In the genomic region with DNA sequence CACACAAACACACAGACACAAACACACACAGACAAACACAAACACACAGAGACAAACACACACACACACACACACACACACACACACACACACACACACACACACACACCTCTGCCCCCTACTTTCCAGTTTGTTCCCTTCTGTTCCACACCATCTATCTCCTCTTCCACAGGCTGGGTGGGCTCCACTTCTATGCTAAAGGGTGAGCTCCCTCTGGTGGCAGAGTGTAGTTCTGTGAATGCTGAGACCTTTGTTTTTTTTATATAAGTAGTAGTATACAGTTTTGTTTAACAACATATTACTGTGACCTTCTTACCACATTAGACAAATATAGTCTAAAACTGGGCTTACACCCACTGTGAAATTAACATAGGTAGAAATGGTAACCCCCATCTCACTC, we compare ENCODE assay signal across 8 mouse cellular contexts.
A peak's percentile ranks its signal among the peaks of the same experiment; 100 is the strongest.
DNase-seq lines count a peak whose midpoint lies in the region; ATAC-seq and TF ChIP-seq lines count a peak whose summit lies in the region.

No protein-coding gene starts in this region.

- TF ChIP-seq EP300 in CH12.LX (IDR thresholded peaks at IDR 0.05; ENCODE audit: low read length) = no peak

- no peak overlapping the region for H3K9ac ChIP-seq in intestine, postnatal 0 days (ENCODE audit: low read depth, low read length)
- no peak overlapping the region for H3K9ac ChIP-seq in intestine, embryonic 15.5 days
- H3K9ac ChIP-seq in CH12.LX (ENCODE audit: insufficient read depth, low read depth) = no peak overlapping the region
- H3K9ac ChIP-seq in forebrain, postnatal 0 days = no peak overlapping the region
- H3K9ac ChIP-seq in midbrain, embryonic 13.5 days (replicated peaks) = no peak overlapping the region

- peak; percentile 81 for TF ChIP-seq CTCF in intestine, postnatal 0 days (IDR thresholded peaks at IDR 0.05; ENCODE audit: low read depth)
- peak in 1 of 2 experiments; percentile 93; a peak in 2 of 4 replicates for TF ChIP-seq CTCF in CH12.LX (conservative IDR thresholded peaks at IDR 0.05 in 1 of 2, IDR thresholded peaks at IDR 0.05 in 1 of 2; ENCODE audit: low read depth in 2 of 2, low read length in 2 of 2)
- peak; percentile 77 for TF ChIP-seq CTCF in forebrain, postnatal 0 days (IDR thresholded peaks at IDR 0.05; ENCODE audit: low read depth)

- peak; percentile 85 for TF ChIP-seq RAD21 in CH12.LX (IDR thresholded peaks at IDR 0.05; ENCODE audit: low read depth, low read length)

- no peaks in the 10 kb centered on the region for H3K27me3 ChIP-seq in intestine, postnatal 0 days (replicated peaks; ENCODE audit: control insufficient read depth, insufficient read depth, low read length)
- no peaks in the 10 kb centered on the region for H3K27me3 ChIP-seq in intestine, embryonic 15.5 days (replicated peaks)
- H3K27me3 ChIP-seq in CH12.LX (replicated peaks) = no peaks in the 10 kb centered on the region
- H3K27me3 ChIP-seq in forebrain, postnatal 0 days (ENCODE audit: insufficient read depth, low read length) = no peaks in the 10 kb centered on the region
- H3K27me3 ChIP-seq in midbrain, embryonic 13.5 days = no peaks in the 10 kb centered on the region

- H3K27ac ChIP-seq in intestine, postnatal 0 days (ENCODE audit: low read depth, low read length) = no peak overlapping the region
- H3K27ac ChIP-seq in intestine, embryonic 15.5 days = no peak overlapping the region
- no peak overlapping the region for H3K27ac ChIP-seq in CH12.LX (ENCODE audit: insufficient read depth, low read depth)
- H3K27ac ChIP-seq in forebrain, postnatal 0 days (ENCODE audit: low read depth, low read length) = no peak overlapping the region
- H3K27ac ChIP-seq in midbrain, embryonic 13.5 days = no peak overlapping the region

- no peaks in the 10 kb centered on the region for H3K36me3 ChIP-seq in intestine, postnatal 0 days (ENCODE audit: control insufficient read depth, insufficient read depth)
- H3K36me3 ChIP-seq in intestine, embryonic 15.5 days = no peaks in the 10 kb centered on the region
- H3K36me3 ChIP-seq in CH12.LX (replicated peaks in 1 of 2; ENCODE audit: control insufficient read depth in 1 of 2, insufficient read depth in 1 of 2, low read length in 1 of 2) = no peaks in the 10 kb centered on the region
- H3K36me3 ChIP-seq in forebrain, postnatal 0 days (ENCODE audit: insufficient read depth) = no peaks in the 10 kb centered on the region
- no peaks in the 10 kb centered on the region for H3K36me3 ChIP-seq in midbrain, embryonic 13.5 days

- no peak overlapping the region for H3K4me3 ChIP-seq in intestine, postnatal 0 days (ENCODE audit: low read depth, low read length)
- no peak overlapping the region for H3K4me3 ChIP-seq in intestine, embryonic 15.5 days (replicated peaks)
- no peak overlapping the region for H3K4me3 ChIP-seq in CH12.LX (replicated peaks in 1 of 3; ENCODE audit: low read depth in 2 of 3, low read length in 2 of 3, poor library complexity in 1 of 3)
- H3K4me3 ChIP-seq in forebrain, postnatal 0 days (ENCODE audit: low read depth, low read length) = no peak overlapping the region
- no peak overlapping the region for H3K4me3 ChIP-seq in midbrain, embryonic 13.5 days (replicated peaks)

- H3K9me3 ChIP-seq in intestine, postnatal 0 days (ENCODE audit: control insufficient read depth) = no peaks in the 10 kb centered on the region
- no peaks in the 10 kb centered on the region for H3K9me3 ChIP-seq in intestine, embryonic 15.5 days
- no peaks in the 10 kb centered on the region for H3K9me3 ChIP-seq in CH12.LX (replicated peaks; ENCODE audit: low read length)
- no peaks in the 10 kb centered on the region for H3K9me3 ChIP-seq in forebrain, postnatal 0 days (ENCODE audit: low read length)
- no peaks in the 10 kb centered on the region for H3K9me3 ChIP-seq in midbrain, embryonic 13.5 days

- no peak overlapping the region for H3K4me2 ChIP-seq in intestine, postnatal 0 days (replicated peaks; ENCODE audit: low read depth)
- H3K4me2 ChIP-seq in intestine, embryonic 15.5 days (replicated peaks) = no peak overlapping the region
- no peak overlapping the region for H3K4me2 ChIP-seq in CH12.LX (ENCODE audit: insufficient read depth, low read depth, poor library complexity, severe bottlenecking)
- no peak overlapping the region for H3K4me2 ChIP-seq in forebrain, postnatal 0 days (ENCODE audit: low read depth)
- no peak overlapping the region for H3K4me2 ChIP-seq in midbrain, embryonic 13.5 days (replicated peaks)

- no peaks in the 10 kb centered on the region for H3K4me1 ChIP-seq in intestine, postnatal 0 days (replicated peaks; ENCODE audit: control insufficient read depth, insufficient read depth, low read length)
- H3K4me1 ChIP-seq in intestine, embryonic 15.5 days (replicated peaks) = no peaks in the 10 kb centered on the region
- peaks cover 16 to 46% of the 10 kb centered on the region in 2 experiments for H3K4me1 ChIP-seq in CH12.LX (ENCODE audit: control insufficient read depth in 1 of 2, insufficient read depth in 2 of 2)
- H3K4me1 ChIP-seq in forebrain, postnatal 0 days (ENCODE audit: insufficient read depth) = no peaks in the 10 kb centered on the region
- no peaks in the 10 kb centered on the region for H3K4me1 ChIP-seq in midbrain, embryonic 13.5 days (replicated peaks)

- no peaks in the 10 kb centered on the region for H3K79me2 ChIP-seq in CH12.LX (replicated peaks; ENCODE audit: control insufficient read depth, extremely low read depth, insufficient read depth, poor library complexity, severe bottlenecking)

- peak; percentile 67 for DNase-seq in CH12.LX (ENCODE audit: extremely low read depth)
- DNase-seq in adrenal gland, adult 18-20 months (ENCODE audit: low spot score in 2 of 2) = peak; percentile 49 to 66
- peak; percentile 57 for DNase-seq in forebrain, postnatal 0 days
- DNase-seq in layer of hippocampus, postnatal 36 days = peak; percentile 20 to 50
- peak; percentile 18 to 24 for DNase-seq in urinary bladder, postnatal 36 days (ENCODE audit: low spot score in 2 of 2)

- in situ Hi-C loops in CH12.LX (cut with MboI; ENCODE audit: low pct_ligation_motif_present, low pct_unique_long_range_greater_than_20kb, low sequenced_read_pairs) = no loop called here

- dilution Hi-C loops in CH12.LX (cut with MboI; ENCODE audit: extremely low pct_ligation_motif_present, extremely low pct_unique_long_range_greater_than_20kb, low sequenced_read_pairs) = no loop called here

- no peak for ATAC-seq in intestine, postnatal 0 days
- no peak for ATAC-seq in intestine, embryonic 15.5 days
- no peak for ATAC-seq in forebrain, postnatal 0 days
- ATAC-seq in midbrain, embryonic 13.5 days = 0 out of 2 replicates have a peak, but pooled peaks have one; percentile 56

- no peak for TF ChIP-seq POLR2A in CH12.LX (IDR thresholded peaks at IDR 0.05; ENCODE audit: low read depth, low read length)

TF ChIP-seq in CH12.LX, 34 proteins besides CTCF, POLR2A, EP300 and RAD21:
- TF ChIP-seq USF1 (IDR thresholded peaks at IDR 0.05; ENCODE audit: low read depth, low read length) (no peak), SMC3 (IDR thresholded peaks at IDR 0.05; ENCODE audit: low read depth, low read length) (peak; percentile 97), ZNF384 (IDR thresholded peaks at IDR 0.05; ENCODE audit: low read depth, low read length) (peak; percentile 67), NRF1 (IDR thresholded peaks at IDR 0.05; ENCODE audit: low read depth, low read length) (no peak)
TF ChIP-seq in CH12.LX: peak in this region for 2.
